Mouse (Mus musculus) spleen, adult 2 months (tissue): ENCODE results near the gene Treml4.

Source experiments
- CTCF ChIP-seq: fragments of 200-500 bp; IDR thresholded peaks from 2 replicates; pipeline ENCODE4 v1.5.1; 2011; ENCODE audit warnings: mild to moderate bottlenecking, inconsistent platforms; ENCODE audit not compliant: insufficient read depth, insufficient read length, insufficient replicate concordance; ENCODE audit errors: extremely low read depth
- POLR2A ChIP-seq: fragments of 200-500 bp; IDR thresholded peaks from 2 replicates; pipeline ENCODE4 v1.6.1; 2011; ENCODE audit warnings: low read depth, low read length, inconsistent platforms

GRCm38 (mm10) chr17:48321279-48321678 is 57.2 kb downstream of the Treml4 start:
- no peak for TF ChIP-seq CTCF
- TF ChIP-seq POLR2A, result no peak
